Mouse (Mus musculus): Measurements from ENCODE around the gene Tkfc. TPM values are rescaled to one million over a fixed set of nuclear protein-coding genes. Genes with fewer than 3 reads are reported as not detected.

Gene Tkfc
- polyA plus RNA-seq, 1 experiment from 2014 or later = 19.8 TPM

DNA sequence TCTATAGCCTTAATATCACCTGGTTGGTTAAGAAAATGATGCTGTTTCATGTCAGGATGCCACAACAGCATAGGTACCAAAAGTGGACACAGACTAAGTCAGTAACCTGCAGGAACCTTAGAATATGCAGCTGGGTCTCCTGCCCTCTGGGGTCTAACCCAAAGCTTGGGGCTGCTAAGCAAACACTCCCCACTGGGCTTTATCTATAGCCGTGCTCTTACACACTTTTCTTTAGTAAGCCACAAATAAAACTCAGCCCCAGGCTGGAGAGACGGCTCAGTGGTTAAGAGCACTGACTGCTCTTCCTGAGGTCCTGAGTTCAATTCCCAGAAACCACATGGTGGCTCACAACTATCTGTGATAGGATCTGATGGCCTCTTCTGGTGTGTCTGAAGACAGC is 48.5 kb downstream of the Tkfc start:
- H3K36me3 ChIP-seq (ENCODE audit: poor library complexity, severe bottlenecking) = peaks cover 13% of the 10 kb centered on the region
- peaks cover 19% of the 10 kb centered on the region for H3K4me1 ChIP-seq
- no peak overlapping the region for H3K4me2 ChIP-seq
- WGBS = 71% methylated on average over 2 of the region's 2 CpGs
- H3K9me3 ChIP-seq (replicated peaks) = no peaks in the 10 kb centered on the region
- H3K27ac ChIP-seq = no peak overlapping the region
- H3K27me3 ChIP-seq = no peaks in the 10 kb centered on the region
- no peak overlapping the region for H3K9ac ChIP-seq
- ATAC-seq = no peak
- H3K4me3 ChIP-seq = no peak overlapping the region

DNA sequence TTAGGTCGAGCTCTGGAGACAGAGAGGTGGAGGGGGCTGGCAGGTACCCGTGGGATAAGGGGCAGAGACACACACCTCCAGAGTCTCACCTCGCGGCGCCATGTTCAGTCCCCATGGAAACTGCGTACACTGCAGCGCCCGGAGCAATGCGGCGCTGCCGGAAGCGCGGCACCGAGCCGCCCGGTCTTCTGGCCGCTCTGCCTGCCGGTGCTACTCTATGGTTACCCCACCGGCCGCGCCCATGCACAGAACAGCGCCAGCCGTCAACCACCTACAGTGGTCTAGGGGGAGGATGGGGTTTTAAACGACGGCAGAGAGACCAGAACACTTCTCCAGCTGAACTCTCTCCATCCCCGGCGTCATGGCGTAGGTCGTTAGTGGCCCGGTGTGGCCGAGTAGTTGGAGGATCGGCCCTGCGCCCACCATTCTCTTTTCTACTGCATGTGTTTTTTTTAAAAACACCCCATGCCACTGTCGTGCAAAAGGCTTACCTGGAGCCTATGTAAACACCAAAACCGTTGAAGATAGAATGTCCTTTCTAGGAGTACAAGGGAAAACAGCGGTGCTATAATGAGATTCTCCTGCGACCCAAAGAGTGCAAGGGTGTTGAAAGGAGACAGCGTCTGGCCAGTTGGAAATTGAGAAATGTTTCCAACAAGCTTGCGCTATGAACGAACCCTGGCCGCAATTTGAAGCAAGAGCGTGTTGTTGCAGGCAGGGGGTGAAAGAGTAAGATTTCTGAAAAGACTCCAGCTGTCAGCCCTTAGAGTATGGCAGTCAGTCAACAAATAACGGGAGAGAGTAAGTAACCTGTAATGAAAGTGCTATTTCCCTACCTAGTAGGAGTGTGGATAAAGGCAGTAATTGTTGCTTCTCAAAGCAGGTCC is 49.6 kb downstream of the Tkfc start, which contains the start of gene Tmem216:
Gene Tmem216 (minus strand): TSS at position 615 of the 887 bp plus-strand sequence.
- Histone ChIP-seq H3K27me3 (no peaks in the 10 kb centered on the region), H3K9me3 (replicated peaks) (no peaks in the 10 kb centered on the region), H3K4me3 (peak within 1 kb of the TSS; percentile 63), H3K36me3 (ENCODE audit: poor library complexity, severe bottlenecking) (peaks cover 25% of the 10 kb centered on the region), H3K4me2 (peak within 1 kb of the TSS; percentile 83), H3K27ac (peak within 1 kb of the TSS; percentile 62), H3K4me1 (peaks cover 19% of the 10 kb centered on the region), H3K9ac (peak within 1 kb of the TSS; percentile 70)
- under 1% methylated on average over 43 of the region's 43 CpGs for WGBS
- ATAC-seq = peak; percentile 99

- ATAC-seq = no peak
- 97% methylated on average over 5 of the region's 5 CpGs for WGBS
- Histone ChIP-seq H3K4me3 (no peak overlapping the region), H3K9me3 (replicated peaks) (no peaks in the 10 kb centered on the region), H3K27ac (no peak overlapping the region), H3K4me1 (no peaks in the 10 kb centered on the region), H3K36me3 (ENCODE audit: poor library complexity, severe bottlenecking) (peaks cover 89% of the 10 kb centered on the region), H3K4me2 (no peak overlapping the region), H3K9ac (no peak overlapping the region), H3K27me3 (no peaks in the 10 kb centered on the region)
Observed at GRCm38 (mm10) chr19:10539454-10539853, 66.0 kb downstream of the Tkfc start.

Other genes with a start within 250 kb of the Tkfc start
- 4.4 and 5.0 TPM in 2 replicates for gene Syt7, start 216.6 kb downstream of the Tkfc start, polyA plus RNA-seq (2015; fragmentation: Nextera tagmentation; extraction: Ambion mirVana)
- gene Lrrc10b, start 148.2 kb downstream of the Tkfc start, polyA plus RNA-seq (2015; fragmentation: Nextera tagmentation; extraction: Ambion mirVana) = 0.25 and 0.40 TPM in 2 replicates
- 1.5 and 1.9 TPM in 2 replicates for gene Ppp1r32, start 122.7 kb downstream of the Tkfc start, polyA plus RNA-seq (2015; fragmentation: Nextera tagmentation; extraction: Ambion mirVana)
- 50.6 and 54.3 TPM in 2 replicates for gene Cpsf7, start 80.4 kb downstream of the Tkfc start, polyA plus RNA-seq (2015; fragmentation: Nextera tagmentation; extraction: Ambion mirVana)
- 60.6 and 61.2 TPM in 2 replicates for gene Sdhaf2, start 79.5 kb downstream of the Tkfc start, polyA plus RNA-seq (2015; fragmentation: Nextera tagmentation; extraction: Ambion mirVana)
- 50.8 and 61.6 TPM in 2 replicates for gene Tmem216, start 49.4 kb downstream of the Tkfc start, polyA plus RNA-seq (2015; fragmentation: Nextera tagmentation; extraction: Ambion mirVana)
- 14.3 and 15.5 TPM in 2 replicates for gene Cyb561a3, start 28.5 kb downstream of the Tkfc start, polyA plus RNA-seq (2015; fragmentation: Nextera tagmentation; extraction: Ambion mirVana)
- gene Tmem138, start 28.3 kb downstream of the Tkfc start, polyA plus RNA-seq (2015; fragmentation: Nextera tagmentation; extraction: Ambion mirVana) = 44.7 and 50.4 TPM in 2 replicates
- 278 and 318 TPM in 2 replicates for gene Ddb1, start 327 bp downstream of the Tkfc start, polyA plus RNA-seq (2015; fragmentation: Nextera tagmentation; extraction: Ambion mirVana)
- gene Vwce, start 28.6 kb upstream of the Tkfc start, polyA plus RNA-seq (2015; fragmentation: Nextera tagmentation; extraction: Ambion mirVana) = 0.27 and 0.91 TPM in 2 replicates
- gene Pga5, start 72.4 kb upstream of the Tkfc start, polyA plus RNA-seq (2015; fragmentation: Nextera tagmentation; extraction: Ambion mirVana) = not detected in 2 replicates
- gene Vps37c, start 83.1 kb upstream of the Tkfc start, polyA plus RNA-seq (2015; fragmentation: Nextera tagmentation; extraction: Ambion mirVana) = 32.1 and 33.3 TPM in 2 replicates
- 0.26 TPM in 1 of 2 replicates, not detected in the other for gene Cd5, start 133.3 kb upstream of the Tkfc start, polyA plus RNA-seq (2015; fragmentation: Nextera tagmentation; extraction: Ambion mirVana)
- not detected in 2 replicates for gene Cd6, start 224.4 kb upstream of the Tkfc start, polyA plus RNA-seq (2015; fragmentation: Nextera tagmentation; extraction: Ambion mirVana)
- 0.15 and 0.30 TPM in 2 replicates for gene Slc15a3, start 234.1 kb upstream of the Tkfc start, polyA plus RNA-seq (2015; fragmentation: Nextera tagmentation; extraction: Ambion mirVana)

Measured in forebrain, embryonic 13.5 days (tissue).